Mouse (Mus musculus) liver, embryonic 12.5 days (tissue): ENCODE measurements at regions not wholly inside any gene's neighbourhood (a gene's known extent, or its start where the extent isn't known, plus 50 kb on each side); places are given as distances from the start of the nearest gene placed in this dataset.
"Not testable (repeated sequence)": the region's sequence is repeated elsewhere in the genome, so short reads cannot be mapped to it uniquely, and the experiment has no call there.

Experiments
- ATAC-seq: fragments of 200-750 bp; cut with Nextera tagmentation; 2 replicates; pipeline ENCODE4 v1.8.0; 2017; ENCODE audit warnings: moderate number of reproducible peaks, mild to moderate bottlenecking, moderate library complexity
- H3K27ac ChIP-seq: fragments of 300-500 bp; sonication (generic); 2 replicates; pipeline ENCODE4 v1.5.1; 2016; ENCODE audit warnings: mild to moderate bottlenecking
- H3K27me3 ChIP-seq: fragments of 300-500 bp; sonication (generic); replicated peaks from 2 replicates; pipeline ENCODE4 v1.6.1; 2016; ENCODE audit warnings: mild to moderate bottlenecking, moderate library complexity
- H3K36me3 ChIP-seq: fragments of 300-500 bp; sonication (generic); 2 replicates; pipeline ENCODE4 v1.6.1; 2016; ENCODE audit warnings: mild to moderate bottlenecking, moderate library complexity
- H3K4me1 ChIP-seq: fragments of 300-500 bp; sonication (generic); 2 replicates; pipeline ENCODE4 v1.6.1; 2016
- H3K4me2 ChIP-seq: fragments of 300-500 bp; sonication (generic); 2 replicates; pipeline ENCODE4 v1.6.1; 2016; ENCODE audit warnings: mild to moderate bottlenecking, moderate library complexity
- H3K4me3 ChIP-seq: fragments of 300-500 bp; sonication (generic); 2 replicates; pipeline ENCODE4 v1.5.1; 2016; ENCODE audit warnings: mild to moderate bottlenecking, moderate library complexity
- H3K9ac ChIP-seq: fragments of 300-500 bp; sonication (generic); 2 replicates; pipeline ENCODE4 v1.6.1; 2016; ENCODE audit warnings: mild to moderate bottlenecking, moderate library complexity
- H3K9me3 ChIP-seq: fragments of 300-500 bp; sonication (generic); replicated peaks from 2 replicates; pipeline ENCODE4 v1.6.1; 2016; ENCODE audit warnings: mild to moderate bottlenecking, moderate library complexity
- WGBS: fragments of 180-500 bp; shearing (Covaris S2); methylation state at CpG from one replicate; pipeline ENCODE4 v1.1.7; 2016; ENCODE audit not compliant: insufficient replicate concordance; 5-methylcytosine and 5-hydroxymethylcytosine counted together

GRCm38 (mm10) chr15:89730320-89730719 lies 111.3 kb downstream of the Syt10 start:
- Histone ChIP-seq H3K9me3 (no peaks in the 10 kb centered on the region), H3K36me3 (no peaks in the 10 kb centered on the region), H3K4me3 (no peak overlapping the region), H3K9ac (no peak overlapping the region), H3K4me1 (no peaks in the 10 kb centered on the region), H3K27ac (no peak overlapping the region), H3K27me3 (no peaks in the 10 kb centered on the region), H3K4me2 (no peak overlapping the region)
- ATAC-seq, result peak; percentile 37; the same call in 1 of the 2 replicates
- WGBS, result 28% methylated on average over 6 of the region's 6 CpGs

GRCm38 (mm10) chr15:89724356-89724755 lies 117.3 kb downstream of the Syt10 start:
- H3K9me3 ChIP-seq, result no peaks in the 10 kb centered on the region
- 64% methylated on average over 12 of the region's 12 CpGs for WGBS
- H3K4me2 ChIP-seq, result no peak overlapping the region
- H3K4me1 ChIP-seq, result no peaks in the 10 kb centered on the region
- no peak overlapping the region for H3K9ac ChIP-seq
- no peak for ATAC-seq
- no peaks in the 10 kb centered on the region for H3K27me3 ChIP-seq
- no peak overlapping the region for H3K27ac ChIP-seq
- no peak overlapping the region for H3K4me3 ChIP-seq
- no peaks in the 10 kb centered on the region for H3K36me3 ChIP-seq

GRCm38 (mm10) chr15:89697221-89697620 lies 105.5 kb upstream of the Rabl2 start:
- no peak overlapping the region for H3K4me2 ChIP-seq
- 56% methylated on average over 2 of the region's 2 CpGs for WGBS

GRCm38 (mm10) chr15:89676366-89676765 lies 84.6 kb upstream of the Rabl2 start:
- Histone ChIP-seq H3K9me3 (no peaks in the 10 kb centered on the region), H3K4me1 (no peaks in the 10 kb centered on the region), H3K9ac (no peak overlapping the region), H3K27ac (no peak overlapping the region), H3K27me3 (no peaks in the 10 kb centered on the region), H3K4me3 (no peak overlapping the region), H3K36me3 (no peaks in the 10 kb centered on the region), H3K4me2 (no peak overlapping the region)
- ATAC-seq, result no peak

More at GRCm38 (mm10) chr15:89697221-89697620, 105.5 kb upstream of the Rabl2 start:
- H3K27me3 ChIP-seq, result no peaks in the 10 kb centered on the region
- H3K4me3 ChIP-seq, result no peak overlapping the region
- H3K36me3 ChIP-seq, result no peaks in the 10 kb centered on the region
- H3K9me3 ChIP-seq, result no peaks in the 10 kb centered on the region
- H3K4me1 ChIP-seq, result no peaks in the 10 kb centered on the region
- H3K27ac ChIP-seq, result no peak overlapping the region
- H3K9ac ChIP-seq, result no peak overlapping the region
- ATAC-seq, result no peak

- not testable (repeated sequence) for H3K27me3 ChIP-seq, ATAC-seq, H3K36me3 ChIP-seq, H3K9ac ChIP-seq, H3K9me3 ChIP-seq, H3K4me3 ChIP-seq, H3K4me2 ChIP-seq, H3K4me1 ChIP-seq, H3K27ac ChIP-seq
- WGBS, result 67% methylated on average over 1 of the region's 1 CpGs
Observed at GRCm38 (mm10) chr15:89656558-89656957, 64.8 kb upstream of the Rabl2 start.
